In the genomic region with DNA sequence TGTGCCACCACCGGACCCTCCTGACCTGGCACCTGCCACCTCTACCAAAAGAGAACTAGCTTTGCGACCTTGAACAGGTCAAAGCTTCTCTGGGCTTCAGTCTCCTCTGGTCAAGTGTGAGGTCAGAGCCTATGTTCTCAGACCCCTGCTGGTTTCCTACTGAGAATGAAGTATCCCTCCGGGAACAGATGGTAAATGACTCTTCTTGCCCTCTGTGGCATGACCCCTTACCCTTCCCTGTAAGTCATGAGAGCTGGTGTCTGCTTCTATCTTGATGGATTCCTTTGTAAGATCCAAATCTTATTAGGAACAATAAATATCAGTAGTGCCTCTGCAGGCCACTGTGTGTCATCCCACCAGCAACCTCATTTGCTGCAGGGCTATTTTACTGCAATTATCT, we compare ENCODE assay signal across 18 mouse cellular contexts. TPM values are rescaled to one million over a fixed set of nuclear protein-coding genes. Genes with fewer than 3 reads are reported as not detected.
DNase-seq lines count a peak whose midpoint lies in the region.
"Had no signal": no experiment of that assay in that cellular context is flagged by ENCODE, and none has a peak within 500 bp of the region (broad histone marks: within the 10 kb centered on the region; RNA-seq: fewer than 3 reads in every experiment).

No protein-coding gene starts in this region.

- peak; percentile 57 for DNase-seq in embryo, embryonic 10.5 days (ENCODE audit: low spot score)
- no peak for DNase-seq in embryo, embryonic 9.5 days (ENCODE audit: extremely low spot score)
- DNase-seq in ES-CJ7 (ENCODE audit: low read depth, low spot score) (peak; percentile 28), ZHBTc4 (ENCODE audit: low read depth, low spot score) (peak; percentile 26)
- DNase-seq in mesoderm, embryonic 11.5 days (ENCODE audit: low read depth, low spot score) = peak; percentile 51
- no peak for DNase-seq in gastrocnemius, postnatal 4 days (ENCODE audit: low spot score in 2 of 2)
- no peak for DNase-seq in layer of hippocampus, adult 9-10 months (ENCODE audit: low spot score)
- DNase-seq: adrenal gland, adult 2 months; adrenal gland, postnatal 10 days; adrenal gland, postnatal 25 days; cerebellum, adult 11 months; cerebellum, adult 18-20 months; cerebellum, adult 8-10 months; cerebellum, adult 9-11 months; cerebellum, postnatal 14 days; cerebellum, postnatal 36 days had no signal

RNA-seq across cellular contexts. Expression of a gene that starts 6.7 kb away (rescaled TPM):
- total RNA-seq in gastrocnemius, postnatal 4 days (2021) = under 1 TPM; 0.32 to 0.75 TPM

RNA-seq across cellular contexts. Expression of a gene that starts 14.2 kb away (rescaled TPM):
- not detected for total RNA-seq in gastrocnemius, postnatal 4 days (2021)
- total RNA-seq: adrenal gland, adult 2 months; adrenal gland, postnatal 10 days; adrenal gland, postnatal 25 days; adrenal gland, postnatal 4 days; common myeloid progenitor, adult 5-6 weeks had no signal

Comparison
In these comparisons a context has a peak if more than half of its experiments do, and no peak if none do; other contexts are left out.
1. DNase-seq: peak in embryo, embryonic 10.5 days (single experiment), ES-CJ7 (single experiment), ZHBTc4 (single experiment) and mesoderm, embryonic 11.5 days (single experiment); none in embryo, embryonic 9.5 days (single experiment), gastrocnemius, postnatal 4 days (0 of 2) and layer of hippocampus, adult 9-10 months (single experiment).